Mouse (Mus musculus): Measurements from ENCODE around the gene Cacng5. TPM values are rescaled to one million over a fixed set of nuclear protein-coding genes. Genes with fewer than 3 reads are reported as not detected.

Cacng5 gene
- not detected in 2 replicates for polyA plus RNA-seq (2012; rRNA removed)

DNA sequence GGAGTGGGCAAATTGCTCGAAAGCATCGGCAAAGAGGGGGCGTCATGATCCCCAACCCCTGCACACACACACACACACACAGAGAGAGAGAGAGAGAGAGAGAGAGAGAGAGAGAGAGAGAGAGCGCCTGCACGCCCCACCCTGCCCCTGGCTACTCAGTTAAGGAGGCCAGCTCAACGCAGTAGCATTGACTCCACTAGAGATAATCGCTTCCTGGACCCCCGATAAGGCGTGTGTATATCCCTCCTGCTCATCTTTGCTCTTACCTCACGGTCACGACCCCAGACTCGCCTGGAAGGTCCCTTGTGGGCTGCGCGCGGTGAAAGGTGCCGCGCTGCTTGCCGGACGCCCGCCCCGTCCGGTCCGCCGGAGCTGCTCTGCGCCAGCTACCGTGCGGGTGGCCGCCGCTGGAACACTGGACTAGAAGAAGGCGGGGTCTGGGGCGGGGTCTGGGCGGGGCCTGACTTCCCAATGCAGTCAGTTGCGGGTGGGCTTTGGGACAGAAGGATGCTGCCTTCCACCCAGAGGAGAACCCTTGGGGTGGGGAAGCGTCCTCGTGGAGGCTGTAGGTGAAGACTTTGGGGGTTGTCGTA is at the start of gene Cacng5:
Cacng5 (minus strand) TSS at position 422 of the 593 bp plus-strand sequence.

Other genes with a start within 250 kb of the Cacng5 start
- gene Cacng1, start 198.5 kb downstream of the Cacng5 start, polyA plus RNA-seq (2012; rRNA removed): 0.34 and 0.58 TPM in 2 replicates
- 0.02 and 0.08 TPM in 2 replicates for gene Cacng4, start 120.5 kb downstream of the Cacng5 start, polyA plus RNA-seq (2012; rRNA removed)